Mouse (Mus musculus): Measurements from ENCODE around the gene Topaz1.
"Not testable (repeated sequence)": the region's sequence is repeated elsewhere in the genome, so short reads cannot be mapped to it uniquely, and the experiment has no call there.

The Topaz1 gene

DNA sequence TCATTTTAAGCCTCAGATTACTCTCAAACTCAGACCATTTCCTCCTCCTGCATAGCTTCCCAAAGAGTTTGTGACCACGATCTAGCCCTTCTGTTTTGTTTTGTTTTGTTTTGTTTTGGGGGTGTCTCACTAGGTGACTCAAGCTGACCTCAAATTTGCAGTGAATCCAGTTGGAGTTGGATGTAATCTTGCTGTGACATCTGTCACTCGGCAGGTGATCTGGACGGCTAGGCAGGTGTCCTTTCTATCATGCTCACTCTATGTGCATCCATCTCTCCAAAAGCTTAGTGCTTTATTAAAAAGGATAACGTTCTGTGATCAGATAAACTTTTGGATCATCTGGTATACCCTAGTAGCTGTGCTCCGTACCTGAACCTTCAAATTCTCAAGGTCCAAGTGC, 65.2 kb downstream of the Topaz1 start:
- no peak for DNase-seq (ENCODE audit: low spot score)

GRCm38 (mm10) chr9:122814775-122815174, 67.6 kb downstream of the Topaz1 start:
- no peak for DNase-seq (ENCODE audit: low spot score)

DNA sequence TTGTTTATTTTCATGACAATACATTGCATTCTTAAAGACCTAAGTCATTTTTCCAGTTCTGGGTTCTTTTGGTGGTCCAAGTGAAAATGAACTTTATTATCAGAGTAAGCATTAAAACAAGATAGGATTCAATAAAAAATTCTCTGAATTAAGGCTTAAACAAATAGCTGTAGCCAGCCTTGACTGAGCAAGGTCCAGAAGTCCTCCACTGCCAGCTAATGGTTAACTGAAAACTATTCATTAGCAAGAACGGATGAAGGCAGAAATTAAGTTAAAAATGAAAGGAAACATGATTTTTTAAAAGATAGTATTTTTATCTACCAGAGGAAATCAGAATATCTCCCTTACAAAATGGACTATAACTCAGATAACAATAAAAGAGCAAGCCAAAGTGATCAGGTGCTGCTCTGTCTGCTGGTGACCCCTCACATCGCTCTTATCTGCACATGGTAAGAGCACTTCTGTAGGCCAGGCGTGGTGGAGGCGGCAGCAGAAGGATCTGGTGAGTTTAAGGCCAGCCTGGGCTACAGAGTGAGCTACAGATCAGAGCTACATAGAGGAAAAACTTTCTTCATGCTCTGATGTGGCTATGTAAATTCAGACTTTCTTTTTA, 68.2 kb downstream of the Topaz1 start:
- no peak for DNase-seq (ENCODE audit: low spot score)

GRCm38 (mm10) chr9:122823374-122824017, 76.3 kb downstream of the Topaz1 start:
- no peak for DNase-seq (ENCODE audit: low spot score)

DNA sequence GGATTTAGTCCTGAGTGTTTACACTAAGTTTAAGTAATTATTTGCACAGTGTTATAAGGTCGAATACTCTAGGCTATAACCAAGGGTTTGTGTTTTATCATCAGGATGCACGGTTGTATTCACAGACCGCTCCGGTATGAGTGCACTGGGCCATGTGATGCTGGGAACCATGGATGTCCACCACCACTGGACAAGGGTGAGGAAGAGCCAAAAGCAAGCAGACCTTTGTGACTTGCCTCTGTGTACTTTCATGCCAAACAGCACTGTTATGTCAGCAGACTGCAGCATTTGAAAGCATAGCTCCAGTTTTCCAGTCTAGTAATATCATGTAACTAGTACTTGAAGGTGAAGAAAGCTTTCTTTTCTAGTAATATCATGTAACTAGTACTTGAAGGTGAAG, 79.6 kb downstream of the Topaz1 start:
- DNase-seq (ENCODE audit: low spot score) = no peak

DNA sequence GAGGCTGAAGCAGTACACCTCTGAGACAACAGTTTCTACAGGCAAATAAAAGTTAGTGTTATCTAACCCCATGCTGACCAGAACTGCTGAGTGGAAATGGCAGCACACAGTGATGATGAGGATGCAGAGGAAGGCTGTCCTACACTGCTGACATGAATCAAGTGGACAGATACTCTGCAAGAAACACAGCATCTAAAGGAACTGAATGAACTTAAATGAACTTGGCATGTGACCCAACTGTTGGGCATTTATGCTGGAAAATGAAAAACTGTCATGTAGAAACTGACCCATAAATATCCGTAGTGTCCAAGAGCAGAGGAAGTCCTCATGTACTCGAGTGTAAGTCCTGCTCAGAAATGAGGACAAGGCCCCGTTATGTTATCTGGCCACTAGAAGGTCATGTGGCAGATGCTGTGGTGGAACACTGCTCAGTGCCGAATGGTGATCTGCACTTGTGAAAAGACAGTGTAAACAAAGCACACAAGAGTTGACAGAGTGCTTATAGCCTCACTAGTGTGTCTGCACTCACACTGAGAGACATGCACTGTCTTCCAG, 82.8 kb downstream of the Topaz1 start:
- DNase-seq (ENCODE audit: low spot score) = no peak

GRCm38 (mm10) chr9:122836126-122836525, 89.0 kb downstream of the Topaz1 start:
- no peak for DNase-seq (ENCODE audit: low spot score)

DNA sequence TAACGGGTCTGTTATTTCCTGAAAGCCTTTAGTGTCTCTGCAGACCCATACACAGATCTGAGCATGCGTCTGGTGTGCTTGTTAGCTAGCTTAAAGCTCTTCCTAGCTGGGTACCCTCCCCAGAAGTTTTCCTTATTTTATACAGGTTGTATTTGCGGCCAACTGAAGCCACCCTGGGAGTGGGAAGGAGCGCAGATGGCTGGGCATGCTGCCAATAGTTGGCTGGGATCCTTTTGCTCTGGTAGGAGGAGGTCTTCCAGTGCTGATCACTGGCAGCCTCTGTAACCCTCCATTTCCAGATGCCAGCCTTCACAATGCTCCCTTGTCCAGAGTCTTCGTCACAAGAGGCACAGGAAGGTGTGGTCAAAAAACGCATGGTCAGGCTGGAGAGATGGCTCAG, 89.6 kb downstream of the Topaz1 start:
- peak; percentile 74 for DNase-seq (ENCODE audit: low spot score)

GRCm38 (mm10) chr9:122837216-122837615, 90.1 kb downstream of the Topaz1 start:
- DNase-seq (ENCODE audit: low spot score) = no peak

- DNase-seq (ENCODE audit: low spot score) = peak; percentile 72
Observed at GRCm38 (mm10) chr9:122837680-122838079, 90.5 kb downstream of the Topaz1 start.

DNA sequence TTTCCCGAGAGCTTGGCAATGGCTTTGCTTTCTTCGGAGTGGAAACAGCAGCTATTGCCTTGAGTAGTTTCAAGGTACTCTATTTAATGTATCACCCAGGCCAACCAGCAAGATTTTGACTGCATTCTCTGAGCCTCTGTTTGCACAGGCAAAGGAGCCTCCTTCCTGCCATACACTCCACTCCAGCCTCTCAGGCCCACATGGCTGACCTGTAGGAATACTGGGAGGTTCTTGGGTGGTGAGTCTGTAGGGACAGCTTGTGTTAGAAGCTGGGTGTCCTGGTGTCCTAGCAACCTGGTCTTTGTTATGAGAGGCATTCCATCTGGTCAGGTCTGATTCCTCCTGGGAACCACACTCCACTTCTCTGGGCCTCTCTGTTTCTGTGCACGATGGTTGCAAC, 96.6 kb downstream of the Topaz1 start, which contains the start of gene Gm35549:
Gene Gm35549, minus strand, starts transcription at position 276 of the 400 bp plus-strand sequence.
- no peak for DNase-seq (ENCODE audit: low spot score)

DNA sequence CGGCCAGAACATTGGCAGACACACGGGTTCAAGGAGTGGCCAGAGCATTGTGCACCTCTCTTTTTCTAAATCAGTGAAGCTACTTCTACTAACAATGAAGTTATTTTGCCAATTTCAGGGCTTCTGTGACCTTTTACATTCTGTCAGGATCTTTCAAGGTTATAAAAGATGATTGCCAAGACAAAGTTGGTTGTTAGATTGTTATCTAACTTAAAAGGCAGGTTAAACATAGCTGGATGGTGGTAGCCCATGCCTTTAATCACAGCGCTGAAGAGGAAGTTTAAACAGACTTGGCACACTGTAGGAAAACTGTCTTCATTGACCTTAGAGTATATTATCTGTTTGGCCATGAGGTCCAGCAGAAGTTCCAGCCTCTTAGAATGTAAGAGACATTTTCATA, 98.5 kb downstream of the Topaz1 start:
- no peak for DNase-seq (ENCODE audit: low spot score)

- DNase-seq (ENCODE audit: low spot score) = no peak
Observed at GRCm38 (mm10) chr9:122846156-122846555, 99.0 kb downstream of the Topaz1 start.

DNA sequence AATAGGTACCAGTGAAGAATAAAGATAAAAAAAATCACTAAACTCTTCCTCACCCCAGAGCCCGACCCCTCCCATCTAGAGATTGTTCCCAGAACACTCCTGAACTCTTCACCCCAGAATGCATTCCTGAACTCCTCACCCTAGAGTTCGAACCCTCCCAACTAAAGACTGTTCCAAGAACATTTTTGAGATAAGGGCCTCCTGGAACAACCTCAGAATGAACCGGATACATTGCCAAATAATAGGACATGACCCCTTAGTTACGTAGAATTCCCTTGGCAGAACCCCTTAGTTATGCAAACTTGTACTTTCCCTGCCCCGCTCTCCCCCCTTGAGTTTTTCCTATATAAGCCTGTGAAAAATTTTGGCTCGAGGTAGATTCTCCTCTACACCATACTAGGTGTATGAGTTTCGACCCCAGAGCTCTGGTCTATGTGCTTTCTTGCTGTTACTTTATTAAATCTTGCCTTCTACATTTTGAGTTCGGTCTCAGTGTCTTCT, 100.7 kb downstream of the Topaz1 start:
- not testable (repeated sequence) for DNase-seq (ENCODE audit: low spot score)
